Comparison of ENCODE assay signal across 28 mouse cellular contexts in the genomic region with DNA sequence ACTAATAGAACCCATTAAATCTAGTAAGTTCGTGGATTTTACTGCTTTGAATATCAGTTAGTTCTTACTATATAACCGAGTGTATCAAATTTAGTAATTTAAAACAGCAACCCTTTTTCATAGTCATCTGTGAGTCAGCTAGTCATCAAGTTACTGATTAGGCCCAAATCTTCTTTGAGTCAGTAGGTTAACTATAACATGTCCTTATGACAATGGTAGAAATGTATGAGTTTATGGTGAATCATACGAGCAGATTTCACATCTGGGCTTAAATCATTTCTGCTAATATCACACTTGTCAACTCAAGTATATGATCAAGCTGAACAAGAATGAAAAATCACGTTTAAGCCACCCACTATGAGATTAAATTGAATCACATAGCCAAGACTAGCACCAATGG.
"Had no signal": no experiment of that assay in that cellular context is flagged by ENCODE, and none has a peak within 500 bp of the region (broad histone marks: within the 10 kb centered on the region; RNA-seq: fewer than 3 reads in every experiment).

No protein-coding gene starts in this region.

- H3K36me3 ChIP-seq: limb, embryonic 10.5 days; limb, embryonic 12.5 days; limb, embryonic 13.5 days; limb, embryonic 15.5 days; liver, embryonic 12.5 days; liver, embryonic 13.5 days; liver, embryonic 15.5 days; lung, embryonic 15.5 days; midbrain, embryonic 10.5 days; midbrain, embryonic 12.5 days; midbrain, embryonic 13.5 days; midbrain, embryonic 15.5 days; neural tube, embryonic 12.5 days had no signal

- H3K27me3 ChIP-seq: limb, embryonic 12.5 days; limb, embryonic 13.5 days; limb, embryonic 15.5 days; liver, embryonic 12.5 days; liver, embryonic 13.5 days; liver, embryonic 15.5 days; lung, embryonic 15.5 days; midbrain, embryonic 12.5 days; midbrain, embryonic 13.5 days; midbrain, embryonic 15.5 days; neural tube, embryonic 12.5 days had no signal

- H3K4me3 ChIP-seq: limb, embryonic 10.5 days; limb, embryonic 12.5 days; limb, embryonic 13.5 days; limb, embryonic 15.5 days; liver, embryonic 12.5 days; liver, embryonic 13.5 days; liver, embryonic 15.5 days; lung, embryonic 15.5 days; megakaryocyte, embryonic 14.5 days; midbrain, embryonic 10.5 days; midbrain, embryonic 12.5 days; midbrain, embryonic 13.5 days; midbrain, embryonic 15.5 days; myocyte; neural tube, embryonic 12.5 days had no signal

- DNase-seq: left cerebral cortex, postnatal 4 days; liver; liver, embryonic 13.5 days; liver, postnatal 0 days; lung, adult 18-20 months; lung, adult 2 months; lung, embryonic 14.5 days; lung, postnatal 10 days; lung, postnatal 14 days; lung, postnatal 36 days; lung, postnatal 4 days; midbrain, embryonic 14.5 days had no signal

- ATAC-seq: liver, embryonic 12.5 days; liver, postnatal 0 days; lung, postnatal 0 days; midbrain, embryonic 13.5 days; midbrain, embryonic 15.5 days; midbrain, embryonic 16.5 days had no signal
